Mouse (Mus musculus): ENCODE results near the gene 2610318N02Rik. TPM values are rescaled to one million over a fixed set of nuclear protein-coding genes. Genes with fewer than 3 reads are reported as not detected.

2610318N02Rik gene
- polyA plus RNA-seq, 1 experiment, result 5.0 TPM

- peaks cover 8% of the 10 kb centered on the region for H3K27me3 ChIP-seq (ENCODE audit: control insufficient read depth)
- peaks cover 12% of the 10 kb centered on the region for H3K36me3 ChIP-seq (ENCODE audit: control insufficient read depth)
- no peaks in the 10 kb centered on the region for H3K9me3 ChIP-seq (ENCODE audit: control insufficient read depth, low read length)
- H3K4me3 ChIP-seq (replicated peaks), result peak within 1 kb of the TSS; percentile 66
- TF ChIP-seq TAL1 (IDR thresholded peaks at IDR 0.05; ENCODE audit: low read length) (no peak), GATA1 (IDR thresholded peaks at IDR 0.05; ENCODE audit: low read length) (no peak)
- H3K4me1 ChIP-seq (ENCODE audit: control insufficient read depth), result peaks cover 23% of the 10 kb centered on the region
Measured at GRCm38 (mm10) chr16:17146772-17147235, 21.8 kb upstream of the 2610318N02Rik start, which contains the start of gene Ccdc116. Gene Ccdc116, minus strand, starts transcription at chr16:17147229.

- Histone ChIP-seq H3K36me3 (ENCODE audit: control insufficient read depth) (no peaks in the 10 kb centered on the region), H3K27me3 (ENCODE audit: control insufficient read depth) (peaks cover 8% of the 10 kb centered on the region), H3K9me3 (ENCODE audit: control insufficient read depth, low read length) (no peaks in the 10 kb centered on the region), H3K4me1 (ENCODE audit: control insufficient read depth) (peaks cover 26% of the 10 kb centered on the region), H3K4me3 (replicated peaks) (no peak within 1 kb of the TSS)
- TF ChIP-seq GATA1 (IDR thresholded peaks at IDR 0.05; ENCODE audit: low read length) (no peak), TAL1 (IDR thresholded peaks at IDR 0.05; ENCODE audit: low read length) (no peak)
Measured at GRCm38 (mm10) chr16:17144339-17144738, 19.4 kb upstream of the 2610318N02Rik start, which contains the start of gene Ydjc. Gene Ydjc, plus strand, starts transcription at chr16:17144621.

- Histone ChIP-seq H3K36me3 (ENCODE audit: control insufficient read depth) (no peaks in the 10 kb centered on the region), H3K27me3 (ENCODE audit: control insufficient read depth) (peaks cover 6% of the 10 kb centered on the region)
- no peak for TF ChIP-seq TAL1 (IDR thresholded peaks at IDR 0.05; ENCODE audit: low read length)
- TF ChIP-seq GATA1 (IDR thresholded peaks at IDR 0.05; ENCODE audit: low read length), result no peak
Measured at GRCm38 (mm10) chr16:17137355-17137754, 12.4 kb upstream of the 2610318N02Rik start.

GRCm38 (mm10) chr16:17132906-17133200 is 7.9 kb upstream of the 2610318N02Rik start:
- H3K4me1 ChIP-seq (ENCODE audit: control insufficient read depth), result peaks cover 29% of the 10 kb centered on the region
- peaks cover 8% of the 10 kb centered on the region for H3K36me3 ChIP-seq (ENCODE audit: control insufficient read depth)
- no peaks in the 10 kb centered on the region for H3K9me3 ChIP-seq (ENCODE audit: control insufficient read depth, low read length)
- peaks cover 6% of the 10 kb centered on the region for H3K27me3 ChIP-seq (ENCODE audit: control insufficient read depth)
- no peak for TF ChIP-seq GATA1 (IDR thresholded peaks at IDR 0.05; ENCODE audit: low read length)
- TF ChIP-seq TAL1 (IDR thresholded peaks at IDR 0.05; ENCODE audit: low read length), result no peak
- peak overlapping the region; percentile 79 for H3K4me3 ChIP-seq (replicated peaks)

More at GRCm38 (mm10) chr16:17137355-17137754, 12.4 kb upstream of the 2610318N02Rik start:
- Histone ChIP-seq H3K4me3 (replicated peaks) (no peak overlapping the region), H3K4me1 (ENCODE audit: control insufficient read depth) (peaks cover 13% of the 10 kb centered on the region), H3K9me3 (ENCODE audit: control insufficient read depth, low read length) (no peaks in the 10 kb centered on the region)

DNA sequence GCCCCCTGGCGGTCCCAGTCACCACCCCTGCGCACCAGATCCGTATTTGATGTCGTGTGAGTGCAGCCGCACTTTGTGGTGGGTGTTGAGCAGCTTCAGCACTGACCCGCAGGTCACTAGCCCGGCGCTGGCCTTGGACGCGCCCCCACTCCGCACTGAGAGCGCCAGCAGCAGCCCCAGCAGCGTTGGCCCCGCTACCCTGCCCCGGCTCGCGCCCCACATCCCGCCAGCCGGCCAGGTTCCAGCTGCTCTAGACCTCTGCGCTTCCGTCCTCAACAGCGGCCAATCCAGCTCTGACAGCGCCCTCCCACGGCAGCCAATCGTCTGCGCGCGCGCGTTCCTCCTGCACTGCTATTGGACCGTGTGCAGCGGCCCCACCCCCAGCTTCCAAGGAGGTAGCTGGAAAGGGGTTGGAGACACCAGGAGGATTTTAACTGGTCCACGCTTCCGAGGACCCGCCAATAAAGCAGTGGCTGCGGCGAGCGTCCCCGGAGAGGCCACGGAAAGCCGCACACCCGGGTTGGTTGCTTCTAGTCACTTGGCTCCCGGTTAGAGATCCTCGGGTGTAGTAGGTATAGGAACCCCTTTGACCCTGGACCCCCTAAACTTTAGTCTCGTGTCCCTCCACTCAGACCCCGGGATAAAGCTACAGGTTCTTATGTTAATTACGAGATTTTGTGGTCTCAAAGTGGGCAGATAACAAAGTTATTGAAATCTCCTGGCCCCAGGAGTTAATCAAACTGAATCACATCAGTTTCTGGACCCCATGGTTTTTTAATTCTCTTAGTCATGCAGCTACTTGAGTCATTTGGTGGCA is 7.3 kb upstream of the 2610318N02Rik start, which contains the start of gene Sdf2l1:
Gene Sdf2l1 (minus strand): TSS at position 295 of the 817 bp plus-strand sequence.
- Histone ChIP-seq H3K4me1 (ENCODE audit: control insufficient read depth) (peaks cover 29% of the 10 kb centered on the region), H3K9me3 (ENCODE audit: control insufficient read depth, low read length) (no peaks in the 10 kb centered on the region), H3K4me3 (replicated peaks) (peak within 1 kb of the TSS; percentile 79), H3K27me3 (ENCODE audit: control insufficient read depth) (peaks cover 6% of the 10 kb centered on the region), H3K36me3 (ENCODE audit: control insufficient read depth) (peaks cover 8% of the 10 kb centered on the region)
- TF ChIP-seq TAL1 (IDR thresholded peaks at IDR 0.05; ENCODE audit: low read length) (no peak), GATA1 (IDR thresholded peaks at IDR 0.05; ENCODE audit: low read length) (no peak)

GRCm38 (mm10) chr16:17131191-17132088 is 6.5 kb upstream of the 2610318N02Rik start:
- Histone ChIP-seq H3K9me3 (ENCODE audit: control insufficient read depth, low read length) (no peaks in the 10 kb centered on the region), H3K4me3 (replicated peaks) (peak overlapping the region; percentile 79), H3K36me3 (ENCODE audit: control insufficient read depth) (peaks cover 8% of the 10 kb centered on the region), H3K27me3 (ENCODE audit: control insufficient read depth) (peaks cover 6% of the 10 kb centered on the region), H3K4me1 (ENCODE audit: control insufficient read depth) (peaks cover 29% of the 10 kb centered on the region)
- TF ChIP-seq GATA1 (IDR thresholded peaks at IDR 0.05; ENCODE audit: low read length) (no peak), TAL1 (IDR thresholded peaks at IDR 0.05; ENCODE audit: low read length) (no peak)

DNA sequence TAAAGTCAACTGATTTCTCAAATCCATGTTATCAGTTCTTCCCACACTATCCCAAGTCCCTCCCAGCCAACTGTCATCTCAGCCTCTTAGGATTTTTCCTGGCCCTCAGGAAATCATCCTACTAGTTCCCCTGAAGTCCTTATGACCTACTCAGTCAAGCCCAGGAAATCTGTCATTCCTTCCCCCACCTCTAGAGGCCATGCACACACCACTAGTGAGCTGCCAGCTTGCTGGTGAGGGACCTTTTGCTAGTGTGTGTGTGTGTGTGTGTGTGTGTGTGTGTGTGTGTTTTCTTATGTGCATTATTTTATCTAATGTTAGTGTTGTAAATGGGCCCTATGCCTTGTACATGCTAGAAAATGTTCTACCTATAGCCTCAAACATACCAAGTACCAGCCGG is 2.3 kb upstream of the 2610318N02Rik start:
- Histone ChIP-seq H3K27me3 (ENCODE audit: control insufficient read depth) (no peaks in the 10 kb centered on the region), H3K4me1 (ENCODE audit: control insufficient read depth) (peaks cover 48% of the 10 kb centered on the region), H3K9me3 (ENCODE audit: control insufficient read depth, low read length) (no peaks in the 10 kb centered on the region), H3K4me3 (replicated peaks) (no peak overlapping the region), H3K36me3 (ENCODE audit: control insufficient read depth) (peaks cover 18% of the 10 kb centered on the region)
- TF ChIP-seq TAL1 (IDR thresholded peaks at IDR 0.05; ENCODE audit: low read length) (no peak), GATA1 (IDR thresholded peaks at IDR 0.05; ENCODE audit: low read length) (no peak)

- H3K36me3 ChIP-seq (ENCODE audit: control insufficient read depth), result peaks cover 33% of the 10 kb centered on the region
- H3K4me1 ChIP-seq (ENCODE audit: control insufficient read depth), result peaks cover 28% of the 10 kb centered on the region
- no peak for TF ChIP-seq TAL1 (IDR thresholded peaks at IDR 0.05; ENCODE audit: low read length)
- no peak for TF ChIP-seq GATA1 (IDR thresholded peaks at IDR 0.05; ENCODE audit: low read length)
- no peaks in the 10 kb centered on the region for H3K27me3 ChIP-seq (ENCODE audit: control insufficient read depth)
- H3K4me3 ChIP-seq (replicated peaks), result peak overlapping the region; percentile 72
- H3K9me3 ChIP-seq (ENCODE audit: control insufficient read depth, low read length), result no peaks in the 10 kb centered on the region
Measured at GRCm38 (mm10) chr16:17124119-17124870, 672 bp downstream of the 2610318N02Rik start.
